Mouse (Mus musculus) lung, adult 2 months (tissue): ENCODE data around the gene Pcnx4.

Source experiments
- CTCF ChIP-seq: fragments of 200-500 bp; IDR thresholded peaks from 2 replicates; pipeline ENCODE4 v1.5.1; 2011; ENCODE audit warnings: mild to moderate bottlenecking, low read length, control low read depth; ENCODE audit not compliant: insufficient read depth
- POLR2A ChIP-seq: fragments of 200-500 bp; IDR thresholded peaks from 2 replicates; pipeline ENCODE4 v1.6.1; 2011; ENCODE audit warnings: low read depth, mild to moderate bottlenecking, control low read depth, low read length, borderline replicate concordance; ENCODE audit errors: extremely low read depth

DNA sequence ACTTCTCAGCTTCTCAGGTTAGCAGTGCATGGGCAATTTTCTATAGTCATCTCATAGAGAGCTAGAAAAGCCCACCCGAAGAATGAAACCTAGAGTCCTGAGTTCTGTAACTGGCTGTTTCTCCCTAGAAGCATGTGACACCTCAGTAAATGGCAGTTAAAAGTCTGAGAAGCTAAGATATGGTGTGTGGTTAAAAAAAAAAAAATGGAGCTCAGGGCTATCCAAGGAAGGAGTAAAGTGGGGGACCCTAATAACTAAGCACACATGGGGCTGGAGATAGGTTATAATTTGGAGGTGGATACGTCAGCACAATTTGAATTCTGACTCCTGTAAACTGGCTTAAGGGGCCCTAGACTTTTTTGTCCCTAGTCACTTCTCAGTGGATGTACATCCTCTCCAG is 46.9 kb downstream of the Pcnx4 start:
- TF ChIP-seq CTCF (no peak), POLR2A (no peak)
